Mouse (Mus musculus) thymus, adult 2 months (tissue): Measurements from ENCODE around the gene Cer1.

Experiments used
- CTCF ChIP-seq: fragments of 200-500 bp; IDR thresholded peaks from 2 replicates; pipeline ENCODE4 v1.5.1; 2012; ENCODE audit warnings: mild to moderate bottlenecking, control low read depth, low read length, moderate library complexity, borderline replicate concordance; ENCODE audit not compliant: control insufficient read depth, poor library complexity, insufficient read depth; ENCODE audit errors: extremely low read depth
- POLR2A ChIP-seq: fragments of 200-500 bp; IDR thresholded peaks from 2 replicates; pipeline ENCODE4 v1.6.1; 2012; ENCODE audit warnings: mild to moderate bottlenecking, low read length, control low read depth, moderate library complexity; ENCODE audit not compliant: control insufficient read depth, poor library complexity, insufficient read depth; ENCODE audit errors: extremely low read depth

GRCm38 (mm10) chr4:82867731-82868445 is 17.1 kb downstream of the Cer1 start:
- TF ChIP-seq POLR2A (no peak), CTCF (no peak)
